Mouse (Mus musculus) large intestine, adult 2 months (tissue): ENCODE results near the gene Gm21860. TPM values are rescaled to one million over a fixed set of nuclear protein-coding genes. Genes with fewer than 3 reads are reported as not detected.
"Not testable (repeated sequence)": the region's sequence is repeated elsewhere in the genome, so short reads cannot be mapped to it uniquely, and the experiment has no call there.

ENCODE experiments used
- DNase-seq: peaks from one replicate; pipeline ENCODE4 v3.0.0-alpha.2; 2012; ENCODE audit warnings: low read depth, low spot score
- WGBS: fragments of 180-500 bp; shearing (Covaris S2); methylation state at CpG from one replicate; pipeline ENCODE4 v1.1.7; 2018; 5-methylcytosine and 5-hydroxymethylcytosine counted together
- polyA plus RNA-seq: library from polyadenylated mRNA; depleted of rRNA; stranded (reverse); fragments of >200 nt; gene quantifications from 2 replicates; pipeline ENCODE4 v1.2.3, GENCODE M21; 2012; rRNA removed

Gm21860 gene
- polyA plus RNA-seq, 1 experiment, result not detected

DNA sequence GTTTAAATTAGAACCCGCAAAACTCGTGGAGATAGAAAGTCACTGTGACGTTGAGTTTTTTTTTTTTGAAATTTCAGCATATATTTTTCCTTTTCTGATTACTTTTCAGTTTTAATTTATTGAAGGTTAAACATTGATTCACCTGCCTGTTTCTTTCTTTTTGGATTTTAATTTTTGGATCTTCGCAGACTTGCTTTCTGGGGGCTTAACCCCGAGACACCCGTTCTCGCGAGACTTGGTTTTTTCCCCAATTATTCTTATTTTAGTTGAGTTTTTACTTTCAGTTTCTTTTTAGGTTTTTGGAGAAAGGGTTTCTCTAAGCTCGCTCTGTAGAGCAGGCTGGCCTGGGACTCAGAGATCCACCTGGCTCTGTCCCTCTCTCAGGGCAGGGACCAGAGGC, 36.6 kb downstream of the Gm21860 start:
- WGBS, result 84% methylated on average over 9 of the region's 9 CpGs
- not testable (repeated sequence) for DNase-seq

DNA sequence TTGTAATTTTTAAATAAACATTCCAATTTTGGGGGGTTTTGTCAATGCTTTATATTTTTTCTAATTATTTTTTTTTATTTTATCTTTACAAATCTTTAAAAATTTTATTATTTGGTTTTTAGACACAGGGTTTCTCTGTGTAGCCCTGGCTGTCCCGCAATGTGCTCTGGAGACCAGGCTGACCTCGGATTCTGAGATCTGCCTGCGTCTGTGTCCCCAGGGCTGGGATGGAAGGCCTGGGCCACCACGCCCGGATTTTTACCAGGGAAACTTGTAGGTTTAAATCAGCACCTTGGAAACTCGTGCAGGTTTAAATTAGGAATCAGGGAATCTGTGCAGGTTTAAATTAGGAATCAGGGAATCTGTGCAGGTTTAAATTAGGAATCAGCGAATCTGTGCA, 37.1 kb downstream of the Gm21860 start:
- 70% methylated on average over 7 of the region's 7 CpGs for WGBS
- DNase-seq, result not testable (repeated sequence)

Other genes with a start within 250 kb of the Gm21860 start
- gene Gm47283, start 29.9 kb upstream of the Gm21860 start, polyA plus RNA-seq, result not detected in 2 replicates
- not detected in 2 replicates for gene Gm21748, start 84.4 kb upstream of the Gm21860 start, polyA plus RNA-seq